Mouse (Mus musculus) embryonic facial prominence, embryonic 13.5 days (tissue): ENCODE results near the gene Pold4. TPM values are rescaled to one million over a fixed set of nuclear protein-coding genes. Genes with fewer than 3 reads are reported as not detected.

ENCODE experiments used
- ATAC-seq: fragments of 200-750 bp; cut with Nextera tagmentation; 2 replicates; pipeline ENCODE4 v1.8.0; 2017; ENCODE audit warnings: low read depth; ENCODE audit not compliant: insufficient number of reproducible peaks, insufficient read depth, low FRiP score, low TSS enrichment
- H3K27ac ChIP-seq: fragments of 300-500 bp; sonication (generic); 2 replicates; pipeline ENCODE4 v1.5.1; 2015; ENCODE audit warnings: moderate library complexity, mild to moderate bottlenecking, inconsistent platforms
- H3K27me3 ChIP-seq: fragments of 300-500 bp; sonication (generic); 2 replicates; pipeline ENCODE4 v1.6.1; 2015; ENCODE audit warnings: mild to moderate bottlenecking, inconsistent platforms
- H3K36me3 ChIP-seq: fragments of 300-500 bp; sonication (generic); 2 replicates; pipeline ENCODE4 v1.6.1; 2015; ENCODE audit warnings: mild to moderate bottlenecking, inconsistent platforms
- H3K4me1 ChIP-seq: fragments of 300-500 bp; sonication (generic); 2 replicates; pipeline ENCODE4 v1.6.1; 2015; ENCODE audit warnings: inconsistent platforms
- H3K4me2 ChIP-seq: fragments of 300-500 bp; sonication (generic); 2 replicates; pipeline ENCODE4 v1.6.1; 2015; ENCODE audit warnings: moderate library complexity, mild to moderate bottlenecking, inconsistent platforms
- H3K4me3 ChIP-seq: fragments of 300-500 bp; sonication (generic); 2 replicates; pipeline ENCODE4 v1.5.1; 2015; ENCODE audit warnings: mild to moderate bottlenecking, inconsistent platforms
- H3K9ac ChIP-seq: fragments of 300-500 bp; sonication (generic); 2 replicates; pipeline ENCODE4 v1.6.1; 2015; ENCODE audit warnings: mild to moderate bottlenecking, inconsistent platforms
- H3K9me3 ChIP-seq: fragments of 300-500 bp; sonication (generic); 2 replicates; pipeline ENCODE4 v1.6.1; 2016; ENCODE audit warnings: inconsistent platforms
- WGBS: fragments of 180-500 bp; shearing (Covaris S2); methylation state at CpG from one replicate; pipeline ENCODE4 v1.1.7; 2015; ENCODE audit warnings: mixed read lengths; 5-methylcytosine and 5-hydroxymethylcytosine counted together
- polyA plus RNA-seq: library from polyadenylated mRNA; unstranded; fragments of >200 nt; fragmentation: Nextera tagmentation; extraction: Ambion mirVana; gene quantifications from 2 replicates; pipeline ENCODE4 v1.2.1, GENCODE M21; 2015

The Pold4 gene
- polyA plus RNA-seq, 1 experiment from 2014 or later, result 21.2 TPM

GRCm38 (mm10) chr19:4218784-4219183 lies 12.9 kb upstream of the Pold4 start:
- WGBS, result 58% methylated on average over 1 of the region's 1 CpGs
- H3K4me1 ChIP-seq, result peaks cover 71% of the 10 kb centered on the region

DNA sequence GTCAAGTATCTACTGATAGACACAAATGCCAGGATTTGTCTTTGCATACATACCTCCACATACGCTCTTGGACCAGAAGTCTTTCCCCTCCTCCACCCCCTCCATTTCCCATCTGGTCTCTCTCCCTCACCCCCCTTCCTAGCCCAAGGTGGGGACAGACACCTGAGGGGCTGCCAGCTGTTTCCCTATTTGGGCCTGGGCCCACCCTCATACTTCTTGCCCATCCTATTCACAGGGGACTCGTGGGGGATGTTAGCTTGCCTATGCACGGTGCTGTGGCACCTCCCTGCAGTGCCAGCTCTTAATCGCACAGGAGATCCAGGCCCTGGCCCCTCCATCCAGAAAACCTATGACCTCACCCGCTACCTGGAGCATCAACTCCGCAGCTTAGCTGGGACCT lies 11.8 kb upstream of the Pold4 start:
- Histone ChIP-seq H3K4me1 (peaks cover 68% of the 10 kb centered on the region), H3K4me2 (peak overlapping the region; percentile 26), H3K9me3 (no peaks in the 10 kb centered on the region), H3K9ac (peak overlapping the region; percentile 44), H3K36me3 (peaks cover 24% of the 10 kb centered on the region), H3K27me3 (no peaks in the 10 kb centered on the region), H3K4me3 (0 out of 2 replicates have a peak overlapping the region, but pooled peaks have one; percentile 12), H3K27ac (peak overlapping the region; percentile 48)
- no peak for ATAC-seq
- 78% methylated on average over 6 of the region's 6 CpGs for WGBS

More at GRCm38 (mm10) chr19:4218784-4219183, 12.9 kb upstream of the Pold4 start:
- Histone ChIP-seq H3K36me3 (peaks cover 23% of the 10 kb centered on the region), H3K4me3 (no peak overlapping the region), H3K27me3 (no peaks in the 10 kb centered on the region), H3K9me3 (no peaks in the 10 kb centered on the region), H3K27ac (0 out of 2 replicates have a peak overlapping the region, but pooled peaks have one; percentile 48), H3K9ac (no peak overlapping the region), H3K4me2 (no peak overlapping the region)
- no peak for ATAC-seq

GRCm38 (mm10) chr19:4220416-4220815 lies 11.3 kb upstream of the Pold4 start:
- 0 out of 2 replicates have a peak overlapping the region, but pooled peaks have one; percentile 12 for H3K4me3 ChIP-seq
- H3K4me1 ChIP-seq, result peaks cover 67% of the 10 kb centered on the region
- H3K27ac ChIP-seq, result peak overlapping the region; percentile 48
- H3K36me3 ChIP-seq, result peaks cover 24% of the 10 kb centered on the region
- H3K9me3 ChIP-seq, result no peaks in the 10 kb centered on the region
- H3K9ac ChIP-seq, result peak overlapping the region; percentile 44
- H3K4me2 ChIP-seq, result peak overlapping the region; percentile 26
- 25% methylated on average over 4 of the region's 4 CpGs for WGBS
- no peaks in the 10 kb centered on the region for H3K27me3 ChIP-seq
- ATAC-seq, result 0 out of 2 replicates have a peak, but pooled peaks have one; percentile 7

DNA sequence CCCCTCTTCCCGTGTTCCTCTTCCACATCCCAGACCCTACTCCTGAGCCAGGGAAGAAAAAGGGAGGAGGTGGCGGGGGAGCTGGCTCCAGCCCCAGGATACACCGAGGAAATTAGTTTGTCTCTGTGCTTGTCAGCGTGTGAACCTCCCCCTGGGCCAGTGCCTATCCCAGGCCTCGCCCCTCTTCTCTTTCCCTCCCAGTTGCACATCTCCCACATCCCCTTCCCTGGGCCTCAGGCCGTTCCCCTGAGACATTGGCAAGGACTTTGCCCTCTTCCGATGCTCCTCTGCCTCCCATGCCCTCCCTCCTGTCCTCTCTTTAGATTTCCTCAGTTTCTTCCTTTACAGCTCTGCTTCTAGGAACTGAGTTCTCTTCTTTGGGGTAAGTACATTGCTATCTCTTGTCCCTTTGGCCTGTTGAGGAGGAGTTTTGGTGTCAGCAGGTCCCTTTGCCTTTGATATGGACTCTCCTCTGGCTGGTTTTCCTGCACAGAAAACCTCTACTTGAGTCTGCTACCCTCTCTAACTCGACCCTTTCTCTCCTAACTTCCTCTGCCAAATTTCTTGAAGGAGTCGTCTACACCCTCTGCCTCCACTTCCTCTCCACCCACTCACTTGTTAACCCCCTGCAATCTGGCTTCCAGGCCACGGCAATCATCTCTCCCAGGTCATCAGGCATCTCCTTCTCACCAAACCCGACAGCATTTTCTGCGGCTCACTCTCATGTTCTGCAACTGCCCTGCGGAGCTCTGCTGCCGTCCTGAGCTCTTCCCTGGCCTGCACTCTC lies 10.5 kb upstream of the Pold4 start:
- Histone ChIP-seq H3K4me1 (peaks cover 60% of the 10 kb centered on the region), H3K9me3 (no peaks in the 10 kb centered on the region), H3K27me3 (no peaks in the 10 kb centered on the region), H3K4me3 (no peak overlapping the region), H3K27ac (peak overlapping the region; percentile 48), H3K4me2 (peak overlapping the region; percentile 26), H3K36me3 (peaks cover 24% of the 10 kb centered on the region), H3K9ac (peak overlapping the region; percentile 44)
- ATAC-seq, result 0 out of 2 replicates have a peak, but pooled peaks have one; percentile 1
- 31% methylated on average over 14 of the region's 14 CpGs for WGBS

DNA sequence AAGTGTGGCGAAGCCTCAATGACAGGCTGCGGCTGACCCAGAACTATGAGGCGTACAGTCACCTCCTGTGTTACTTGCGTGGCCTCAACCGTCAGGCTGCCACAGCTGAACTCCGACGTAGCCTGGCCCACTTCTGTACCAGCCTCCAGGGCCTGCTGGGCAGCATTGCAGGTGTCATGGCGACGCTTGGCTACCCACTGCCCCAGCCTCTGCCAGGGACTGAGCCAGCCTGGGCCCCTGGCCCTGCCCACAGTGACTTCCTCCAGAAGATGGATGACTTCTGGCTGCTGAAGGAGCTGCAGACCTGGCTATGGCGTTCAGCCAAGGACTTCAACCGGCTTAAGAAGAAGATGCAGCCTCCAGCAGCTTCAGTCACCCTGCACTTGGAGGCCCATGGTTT lies 9.5 kb upstream of the Pold4 start:
- Histone ChIP-seq H3K9me3 (no peaks in the 10 kb centered on the region), H3K27ac (no peak overlapping the region), H3K4me3 (no peak overlapping the region), H3K4me1 (peaks cover 50% of the 10 kb centered on the region), H3K9ac (0 out of 2 replicates have a peak overlapping the region, but pooled peaks have one; percentile 11), H3K36me3 (peaks cover 24% of the 10 kb centered on the region), H3K4me2 (no peak overlapping the region), H3K27me3 (no peaks in the 10 kb centered on the region)
- ATAC-seq, result no peak
- WGBS, result 82% methylated on average over 11 of the region's 11 CpGs

DNA sequence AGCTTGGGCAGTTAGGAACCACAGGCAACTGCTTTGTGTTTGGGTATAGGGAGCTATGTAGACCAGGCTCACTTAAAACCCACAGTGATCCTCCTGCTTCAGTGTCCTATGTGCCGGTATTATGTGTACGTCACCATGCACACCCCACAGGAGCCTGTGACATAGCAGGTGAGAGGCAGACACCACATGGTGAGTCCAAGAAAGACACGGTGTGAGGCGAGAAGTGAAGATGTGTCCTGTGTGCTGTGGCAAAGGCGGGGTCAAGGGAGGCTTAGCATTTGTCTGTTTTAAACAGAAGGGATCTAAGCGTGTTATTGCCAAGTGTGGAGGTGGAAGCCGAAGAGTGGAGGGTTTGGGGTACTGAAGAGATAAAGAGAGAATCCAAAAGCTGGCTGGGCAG lies 4.9 kb upstream of the Pold4 start:
- no peak overlapping the region for H3K4me3 ChIP-seq
- H3K9ac ChIP-seq, result no peak overlapping the region
- peaks cover 10% of the 10 kb centered on the region for H3K27me3 ChIP-seq
- H3K4me1 ChIP-seq, result peaks cover 23% of the 10 kb centered on the region
- no peak overlapping the region for H3K27ac ChIP-seq
- H3K4me2 ChIP-seq, result no peak overlapping the region
- 92% methylated on average over 7 of the region's 7 CpGs for WGBS
- ATAC-seq, result no peak
- no peaks in the 10 kb centered on the region for H3K9me3 ChIP-seq
- H3K36me3 ChIP-seq, result peaks cover 19% of the 10 kb centered on the region

- peaks cover 24% of the 10 kb centered on the region for H3K4me1 ChIP-seq
- no peak overlapping the region for H3K4me2 ChIP-seq
- H3K27me3 ChIP-seq, result peaks cover 10% of the 10 kb centered on the region
- no peak overlapping the region for H3K9ac ChIP-seq
- peaks cover 13% of the 10 kb centered on the region for H3K36me3 ChIP-seq
- 72% methylated on average over 5 of the region's 5 CpGs for WGBS
- no peak for ATAC-seq
- H3K27ac ChIP-seq, result no peak overlapping the region
- no peak overlapping the region for H3K4me3 ChIP-seq
- no peaks in the 10 kb centered on the region for H3K9me3 ChIP-seq
Measured at GRCm38 (mm10) chr19:4227446-4227845, 4.3 kb upstream of the Pold4 start.

GRCm38 (mm10) chr19:4227894-4228678 lies 3.6 kb upstream of the Pold4 start:
- H3K4me2 ChIP-seq, result no peak overlapping the region
- WGBS, result 18% methylated on average over 8 of the region's 8 CpGs
- ATAC-seq, result no peak
- peaks cover 6% of the 10 kb centered on the region for H3K36me3 ChIP-seq
- no peak overlapping the region for H3K4me3 ChIP-seq
- peaks cover 26% of the 10 kb centered on the region for H3K4me1 ChIP-seq
- H3K9ac ChIP-seq, result 0 out of 2 replicates have a peak overlapping the region, but pooled peaks have one; percentile 37
- H3K27ac ChIP-seq, result no peak overlapping the region
- H3K27me3 ChIP-seq, result peaks cover 10% of the 10 kb centered on the region
- H3K9me3 ChIP-seq, result no peaks in the 10 kb centered on the region

GRCm38 (mm10) chr19:4228891-4229290 lies 2.8 kb upstream of the Pold4 start:
- no peak for ATAC-seq
- Histone ChIP-seq H3K36me3 (no peaks in the 10 kb centered on the region), H3K4me3 (no peak overlapping the region), H3K27me3 (peaks cover 10% of the 10 kb centered on the region), H3K27ac (no peak overlapping the region), H3K4me2 (no peak overlapping the region), H3K4me1 (peaks cover 26% of the 10 kb centered on the region), H3K9ac (no peak overlapping the region), H3K9me3 (no peaks in the 10 kb centered on the region)
- WGBS, result 73% methylated on average over 4 of the region's 4 CpGs

GRCm38 (mm10) chr19:4229451-4230076 lies 2.1 kb upstream of the Pold4 start:
- WGBS, result 29% methylated on average over 9 of the region's 9 CpGs
- H3K9ac ChIP-seq, result peak overlapping the region; percentile 49; the same call in 1 of the 2 replicates
- no peak for ATAC-seq
- H3K4me1 ChIP-seq, result peaks cover 26% of the 10 kb centered on the region
- no peaks in the 10 kb centered on the region for H3K36me3 ChIP-seq
- H3K4me3 ChIP-seq, result no peak overlapping the region
- no peak overlapping the region for H3K27ac ChIP-seq
- no peak overlapping the region for H3K4me2 ChIP-seq
- H3K9me3 ChIP-seq, result no peaks in the 10 kb centered on the region
- peaks cover 10% of the 10 kb centered on the region for H3K27me3 ChIP-seq

DNA sequence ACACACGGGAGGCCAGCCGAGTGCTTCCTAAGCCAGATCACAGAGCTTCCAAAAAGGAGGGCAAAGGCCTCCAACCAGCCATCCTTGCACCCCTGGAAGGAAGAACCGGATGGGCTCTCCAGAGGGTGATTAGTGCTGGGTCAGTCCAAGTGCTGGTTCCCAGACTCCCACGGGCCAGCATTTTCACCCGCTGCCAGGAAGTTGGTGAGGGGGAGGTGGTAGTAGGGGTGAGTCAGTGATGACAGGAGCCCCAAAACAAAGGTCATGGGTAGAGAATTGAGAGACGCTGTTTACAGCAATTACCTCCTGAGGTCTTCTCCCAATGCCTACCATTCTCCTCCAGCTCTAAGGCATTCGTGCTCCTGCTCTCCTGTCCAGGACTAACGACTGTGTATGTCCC lies 1.3 kb upstream of the Pold4 start:
- Histone ChIP-seq H3K4me2 (no peak overlapping the region), H3K36me3 (no peaks in the 10 kb centered on the region), H3K9ac (no peak overlapping the region), H3K27ac (no peak overlapping the region), H3K4me1 (peaks cover 26% of the 10 kb centered on the region), H3K4me3 (no peak overlapping the region), H3K27me3 (peaks cover 10% of the 10 kb centered on the region), H3K9me3 (no peaks in the 10 kb centered on the region)
- WGBS, result 68% methylated on average over 8 of the region's 8 CpGs
- no peak for ATAC-seq
